Mouse (Mus musculus): ENCODE measurements around the gene Rfx8.

- TF ChIP-seq CTCF (conservative IDR thresholded peaks at IDR 0.05; ENCODE audit: insufficient read depth, insufficient read length, low read depth, low read length) (no peak), POLR2A (IDR thresholded peaks at IDR 0.05; ENCODE audit: low read depth, low read length) (no peak)
Measured at GRCm38 (mm10) chr1:39749664-39750063, 28.9 kb upstream of the Rfx8 start.
